Mouse (Mus musculus) bone marrow macrophage, adult 2 months (primary cell): ENCODE results near the gene Ubxn1.

Experiments
- CTCF ChIP-seq: IDR thresholded peaks from 2 replicates; pipeline ENCODE4 v1.5.1; 2012; ENCODE audit warnings: low read depth, mild to moderate bottlenecking, low read length, moderate library complexity
- POLR2A ChIP-seq: IDR thresholded peaks from 2 replicates; pipeline ENCODE4 v1.6.1; 2012; ENCODE audit warnings: mild to moderate bottlenecking, low read depth, low read length, borderline replicate concordance

GRCm38 (mm10) chr19:8850402-8850901, 20.8 kb upstream of the Ubxn1 start, which contains the start of gene Lrrn4cl:
- TF ChIP-seq CTCF: no peak
- no peak for TF ChIP-seq POLR2A
